Mouse (Mus musculus) heart, postnatal 36 days (tissue): Measurements from ENCODE around the gene Selenon. TPM values are rescaled to one million over a fixed set of nuclear protein-coding genes. Genes with fewer than 3 reads are reported as not detected.

Experiments
- DNase-seq, 2 experiments: peaks; one replicate each; pipeline ENCODE4 v3.0.0; 2021 to 2022
- intact Hi-C: fragments of 180-260 bp; cut with DNase I; formaldehyde crosslinking; loops from one replicate; pipeline ENCODE4 v1.15.1; 2025
- total RNA-seq, 2 experiments: library from RNA; stranded (reverse); gene quantifications; 2 replicates each; pipeline ENCODE4 v1.2.3; 2021

The Selenon gene
- total RNA-seq: 10 to 100 TPM; 19.8 to 21.1 TPM

- peak; percentile 74 to 79 for DNase-seq
- intact Hi-C loops: no loop called here
These were observed at the start of gene Selenon for GRCm38 (mm10) chr4:134551494-134552316. Selenon (minus strand) TSS chr4:134552166.

GRCm38 (mm10) chr4:134601404-134601803 lies 49.4 kb upstream of the Selenon start:
- no peak for DNase-seq

GRCm38 (mm10) chr4:134600777-134601176 lies 48.8 kb upstream of the Selenon start:
- DNase-seq: no peak
- intact Hi-C loops: no loop called here

More at GRCm38 (mm10) chr4:134601404-134601803, 49.4 kb upstream of the Selenon start:
- intact Hi-C loops: no loop called here

- no peak for DNase-seq
- intact Hi-C loops: no loop called here
These were observed 48.1 kb upstream of the Selenon start for GRCm38 (mm10) chr4:134600060-134600459.

GRCm38 (mm10) chr4:134596816-134597692 lies 45.1 kb upstream of the Selenon start:
- no peak for DNase-seq
- intact Hi-C loops: no loop called here

- intact Hi-C loops: no loop called here
These were observed 42.9 kb upstream of the Selenon start for GRCm38 (mm10) chr4:134594731-134595439.

GRCm38 (mm10) chr4:134592442-134592841 lies 40.5 kb upstream of the Selenon start:
- intact Hi-C loops: no loop called here
- no peak for DNase-seq

More at GRCm38 (mm10) chr4:134594731-134595439, 42.9 kb upstream of the Selenon start:
- no peak for DNase-seq

GRCm38 (mm10) chr4:134591506-134592061 lies 39.6 kb upstream of the Selenon start:
- intact Hi-C loops: loop anchor here (2.0 kb wide), 1 partner anchor 35 kb away; no protein-coding TSS in a partner anchor
- peak; percentile 83 to 84 for DNase-seq

GRCm38 (mm10) chr4:134590227-134590926 lies 38.4 kb upstream of the Selenon start:
- DNase-seq: peak in 1 of 2 experiments; percentile 33
- intact Hi-C loops: loop anchor here (2.0 kb wide), 1 partner anchor 36 kb away; no protein-coding TSS in a partner anchor

- intact Hi-C loops: loop anchor here (2.0 kb wide), 1 partner anchor 37 kb away; no protein-coding TSS in a partner anchor
- no peak for DNase-seq
These were observed 37.8 kb upstream of the Selenon start for GRCm38 (mm10) chr4:134589786-134590185.

GRCm38 (mm10) chr4:134588951-134589350 lies 37.0 kb upstream of the Selenon start:
- DNase-seq: no peak
- intact Hi-C loops: no loop called here

- intact Hi-C loops: no loop called here
- DNase-seq: no peak
These were observed 36.3 kb upstream of the Selenon start for GRCm38 (mm10) chr4:134588287-134588686.

- intact Hi-C loops: no loop called here
- no peak for DNase-seq
These were observed 35.8 kb upstream of the Selenon start for GRCm38 (mm10) chr4:134587636-134588197.

GRCm38 (mm10) chr4:134586631-134587030 lies 34.7 kb upstream of the Selenon start:
- DNase-seq: no peak
- intact Hi-C loops: no loop called here

- DNase-seq: no peak
- intact Hi-C loops: no loop called here
These were observed 34.2 kb upstream of the Selenon start for GRCm38 (mm10) chr4:134586126-134586525.

GRCm38 (mm10) chr4:134583513-134583912 lies 31.5 kb upstream of the Selenon start:
- intact Hi-C loops: no loop called here
- DNase-seq: peak; percentile 54 to 62

GRCm38 (mm10) chr4:134581365-134581764 lies 29.4 kb upstream of the Selenon start:
- DNase-seq: no peak
- intact Hi-C loops: no loop called here

- DNase-seq: no peak
- intact Hi-C loops: no loop called here
These were observed 28.6 kb upstream of the Selenon start for GRCm38 (mm10) chr4:134580351-134581148.
